16 mouse cellular contexts compared by ENCODE assay signal in genomic region chr5:148569444-148569843, GRCm38 (mm10). TPM values are rescaled to one million over a fixed set of nuclear protein-coding genes. Genes with fewer than 3 reads are reported as not detected.
DNase-seq lines count a peak whose midpoint lies in the region; ATAC-seq and TF ChIP-seq lines count a peak whose summit lies in the region.
"Had no signal": no experiment of that assay in that cellular context is flagged by ENCODE, and none has a peak within 500 bp of the region (broad histone marks: within the 10 kb centered on the region; RNA-seq: fewer than 3 reads in every experiment).

No protein-coding gene starts in this region.

- H3K4me1 ChIP-seq in embryonic facial prominence, embryonic 14.5 days (ENCODE audit: control insufficient read depth, insufficient read depth, low read length): no peaks in the 10 kb centered on the region
- H3K4me1 ChIP-seq in embryonic facial prominence, embryonic 10.5 days: peaks cover 9% of the 10 kb centered on the region
- no peaks in the 10 kb centered on the region for H3K4me1 ChIP-seq in lung, postnatal 0 days (ENCODE audit: insufficient read depth, low read depth, low read length)
- H3K4me1 ChIP-seq: liver, embryonic 15.5 days; midbrain, embryonic 13.5 days had no signal

- no peak overlapping the region for H3K4me2 ChIP-seq in embryonic facial prominence, embryonic 14.5 days (ENCODE audit: low read depth, low read length)
- H3K4me2 ChIP-seq in lung, postnatal 0 days (replicated peaks; ENCODE audit: low read depth, low read length): no peak overlapping the region
- H3K4me2 ChIP-seq: liver, embryonic 15.5 days; midbrain, embryonic 13.5 days; neural tube, embryonic 13.5 days had no signal

- peak; percentile 61; the same call in 1 of the 2 replicates for TF ChIP-seq EP300 in lung, postnatal 0 days (IDR thresholded peaks at IDR 0.05)

- H3K36me3 ChIP-seq in embryonic facial prominence, embryonic 14.5 days (ENCODE audit: control insufficient read depth, insufficient read depth, low read length): no peaks in the 10 kb centered on the region
- no peaks in the 10 kb centered on the region for H3K36me3 ChIP-seq in embryonic facial prominence, embryonic 10.5 days (replicated peaks)
- H3K36me3 ChIP-seq in lung, postnatal 0 days (ENCODE audit: insufficient read depth, low read length): no peaks in the 10 kb centered on the region
- H3K36me3 ChIP-seq: forebrain, embryonic 10.5 days; liver, embryonic 15.5 days; midbrain, embryonic 13.5 days; neural tube, embryonic 13.5 days had no signal

- no peaks in the 10 kb centered on the region for H3K9me3 ChIP-seq in embryonic facial prominence, embryonic 14.5 days (ENCODE audit: control insufficient read depth, low read length)
- no peaks in the 10 kb centered on the region for H3K9me3 ChIP-seq in embryonic facial prominence, embryonic 10.5 days
- H3K9me3 ChIP-seq in lung, postnatal 0 days (ENCODE audit: low read length): no peaks in the 10 kb centered on the region
- H3K9me3 ChIP-seq: forebrain, embryonic 10.5 days; liver, embryonic 15.5 days; midbrain, embryonic 13.5 days; neural tube, embryonic 13.5 days had no signal

- ATAC-seq in embryonic facial prominence, embryonic 14.5 days (ENCODE audit: low read depth): peak; percentile 44; the same call in 1 of the 2 replicates
- peak; percentile 88 for ATAC-seq in lung, postnatal 0 days
- ATAC-seq: midbrain, embryonic 13.5 days had no signal

- no peak for TF ChIP-seq CTCF in lung, postnatal 0 days (IDR thresholded peaks at IDR 0.05)

- no peak overlapping the region for H3K27ac ChIP-seq in embryonic facial prominence, embryonic 14.5 days (replicated peaks; ENCODE audit: low read depth, low read length)
- no peak overlapping the region for H3K27ac ChIP-seq in embryonic facial prominence, embryonic 10.5 days (replicated peaks)
- H3K27ac ChIP-seq in lung, postnatal 0 days (ENCODE audit: low read length): no peak overlapping the region
- H3K27ac ChIP-seq: forebrain, embryonic 10.5 days; liver, embryonic 15.5 days; midbrain, embryonic 13.5 days; neural tube, embryonic 13.5 days had no signal

- no peak overlapping the region for H3K9ac ChIP-seq in embryonic facial prominence, embryonic 14.5 days (ENCODE audit: low read depth, low read length)
- H3K9ac ChIP-seq in lung, postnatal 0 days (replicated peaks; ENCODE audit: low read depth): no peak overlapping the region
- H3K9ac ChIP-seq: liver, embryonic 15.5 days; midbrain, embryonic 13.5 days; neural tube, embryonic 13.5 days had no signal

- peak; percentile 55 for DNase-seq in embryonic facial prominence, embryonic 14.5 days (ENCODE audit: low spot score)
- no peak for DNase-seq in embryonic facial prominence, embryonic 10.5 days (ENCODE audit: low spot score)
- DNase-seq in brain, adult 2 months (ENCODE audit: low read depth, low spot score): peak; percentile 29
- peak; percentile 60 for DNase-seq in kidney, adult 9 months
- DNase-seq in lung, postnatal 0 days (ENCODE audit: low spot score): peak; percentile 89
- DNase-seq in urinary bladder, postnatal 36 days (ENCODE audit: low spot score in 2 of 2): no peak
- no peak for DNase-seq in right cerebral cortex, postnatal 4 days
- no peak for DNase-seq in cerebellum, postnatal 10 days
- DNase-seq: cerebellum, adult 11 months; embryo, embryonic 11 days; gastrocnemius, postnatal 10 days; right cerebral cortex, postnatal 14 days had no signal

- no peak overlapping the region for H3K4me3 ChIP-seq in embryonic facial prominence, embryonic 14.5 days (ENCODE audit: low read depth, low read length)
- no peak overlapping the region for H3K4me3 ChIP-seq in embryonic facial prominence, embryonic 10.5 days
- H3K4me3 ChIP-seq in lung, postnatal 0 days (ENCODE audit: low read depth, low read length): no peak overlapping the region
- H3K4me3 ChIP-seq: forebrain, embryonic 10.5 days; liver, embryonic 15.5 days; midbrain, embryonic 13.5 days; neural tube, embryonic 13.5 days had no signal

- 62% methylated on average over 13 of the region's 13 CpGs for WGBS in embryonic facial prominence, embryonic 14.5 days
- WGBS in embryonic facial prominence, embryonic 10.5 days: 80% methylated on average over 13 of the region's 13 CpGs
- 62% methylated on average over 13 of the region's 13 CpGs for WGBS in lung, postnatal 0 days

- no peaks in the 10 kb centered on the region for H3K27me3 ChIP-seq in embryonic facial prominence, embryonic 14.5 days (replicated peaks; ENCODE audit: control insufficient read depth, insufficient read depth, low read length)
- H3K27me3 ChIP-seq in embryonic facial prominence, embryonic 10.5 days (replicated peaks; ENCODE audit: low read depth, poor library complexity, severe bottlenecking): no peaks in the 10 kb centered on the region
- no peaks in the 10 kb centered on the region for H3K27me3 ChIP-seq in lung, postnatal 0 days (replicated peaks; ENCODE audit: insufficient read depth, low read length)
- H3K27me3 ChIP-seq: liver, embryonic 15.5 days; midbrain, embryonic 13.5 days; neural tube, embryonic 13.5 days had no signal

RNA-seq across cellular contexts. Expression of gene Ubl3, which starts 16.9 kb away (rescaled TPM):
- polyA plus RNA-seq in embryonic facial prominence, embryonic 14.5 days (2014; fragmentation: Nextera tagmentation; extraction: Ambion mirVana): 73.2 and 73.8 TPM in 2 replicates
- 55.4 and 56.3 TPM in 2 replicates for polyA plus RNA-seq in embryonic facial prominence, embryonic 10.5 days (2016; fragmentation: Nextera tagmentation; extraction: Ambion mirVana)
- polyA plus RNA-seq in lung, postnatal 0 days (2015; fragmentation: Nextera tagmentation; extraction: Ambion mirVana): 161 and 165 TPM in 2 replicates

Comparison
In these comparisons a context has a peak if more than half of its experiments do, and no peak if none do; other contexts are left out.
1. DNase-seq: peak in embryonic facial prominence, embryonic 14.5 days (single experiment), brain, adult 2 months (single experiment), kidney, adult 9 months (single experiment) and lung, postnatal 0 days (single experiment); none in embryonic facial prominence, embryonic 10.5 days (single experiment), urinary bladder, postnatal 36 days (0 of 2), right cerebral cortex, postnatal 4 days (single experiment) and cerebellum, postnatal 10 days (0 of 2).